Mouse (Mus musculus) T-cell, adult 66 days (primary cell): ENCODE data around the gene Pdpr. TPM values are rescaled to one million over a fixed set of nuclear protein-coding genes. Genes with fewer than 3 reads are reported as not detected.

Experiments
- total RNA-seq, 2 experiments: library from RNA; stranded (reverse); gene quantifications; 3 replicates in 1 of 2; 4 replicates in 1 of 2; pipeline ENCODE4 v1.2.4; 2023

The Pdpr gene
- 10 to 100 TPM; 21.6 to 28.1 TPM for total RNA-seq

GRCm38 (mm10) chr8:111093865-111094718 is at the start of gene Pdpr:
Gene Pdpr (plus strand): TSS chr8:111094630.

GRCm38 (mm10) chr8:111056158-111056663 is 38.2 kb upstream of the Pdpr start, which contains the start of gene Exosc6:
Gene Exosc6 (plus strand): TSS chr8:111056339.

GRCm38 (mm10) chr8:111092326-111092725 is 2.1 kb upstream of the Pdpr start, which contains the start of gene Clec18a:
Gene Clec18a (minus strand): TSS chr8:111092426.

Other genes with a start within 250 kb of the Pdpr start
- 10 to 100 TPM; 60.9 to 76.2 TPM for gene Cog4, start 248.0 kb upstream of the Pdpr start, total RNA-seq
- gene Sf3b3, start 247.8 kb upstream of the Pdpr start, total RNA-seq, result 100 to 1,000 TPM; 159 to 166 TPM
- 10 to 100 TPM; 12.2 to 15.7 TPM for gene Fuk, start 192.1 kb upstream of the Pdpr start, total RNA-seq
- gene St3gal2, start 174.7 kb upstream of the Pdpr start, total RNA-seq, result 10 to 100 TPM; 12.0 to 13.1 TPM
- gene Ddx19a, start 96.8 kb upstream of the Pdpr start, total RNA-seq, result 10 to 100 TPM; 68.3 to 70.0 TPM
- gene Ddx19b, start 62.9 kb upstream of the Pdpr start, total RNA-seq, result 10 to 100 TPM; 17.3 to 20.2 TPM
- gene Aars, start 61.5 kb upstream of the Pdpr start, total RNA-seq, result 10 to 100 TPM; 46.1 to 58.0 TPM
- gene Exosc6, start 38.3 kb upstream of the Pdpr start, total RNA-seq, result 10 to 100 TPM; 14.8 to 16.0 TPM
- not detected for gene Clec18a, start 2.2 kb upstream of the Pdpr start, total RNA-seq
- gene Glg1, start 164.6 kb downstream of the Pdpr start, total RNA-seq, result 10 to 100 TPM; 70.4 to 76.2 TPM
- gene Rfwd3, start 205.6 kb downstream of the Pdpr start, total RNA-seq, result 10 to 100 TPM; 29.0 to 32.7 TPM
- gene Mlkl, start 243.5 kb downstream of the Pdpr start, total RNA-seq, result 1 to 10 TPM; 1.5 to 1.7 TPM